1 mouse cellular context compared by ENCODE assay signal in the genomic region with DNA sequence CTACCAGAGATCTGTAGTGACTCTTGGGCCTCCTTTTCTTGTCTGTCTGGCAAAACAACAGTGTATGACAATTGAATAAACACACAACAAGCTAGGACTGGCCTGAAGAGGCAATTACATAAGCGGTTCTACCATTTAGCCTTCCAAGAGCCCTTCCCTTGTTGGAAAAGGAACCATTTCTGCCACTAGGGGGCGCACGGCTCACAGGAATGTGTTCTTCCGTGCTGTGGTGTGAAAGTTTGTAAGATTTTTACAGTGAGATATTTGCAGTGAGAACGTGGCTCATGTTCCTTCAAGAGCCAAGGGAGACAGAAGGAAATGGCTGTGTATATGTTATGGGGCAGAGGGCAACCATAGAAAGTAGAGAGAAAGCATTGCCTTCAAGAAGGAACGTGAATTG.
A peak's percentile ranks its signal among the peaks of the same experiment; 100 is the strongest.
TF ChIP-seq lines count a peak whose summit lies in the region.

No protein-coding gene starts in this region.

TF ChIP-seq in MEL, 35 proteins besides CTCF, POLR2A, EP300 and RAD21 (continued from another document):
- TF ChIP-seq NRF1 (IDR thresholded peaks at IDR 0.05; ENCODE audit: insufficient read depth, low read depth, low read length, poor library complexity, severe bottlenecking), result no peak
- TF ChIP-seq TBP (IDR thresholded peaks at IDR 0.05; ENCODE audit: low read depth, low read length), result no peak
- no peak; the same call in 1 of the 2 replicates for TF ChIP-seq SIN3A (IDR thresholded peaks at IDR 0.05; ENCODE audit: low read length)
- TF ChIP-seq GATA1 (IDR thresholded peaks at IDR 0.05; ENCODE audit: low read depth, low read length), result no peak
- no peak for TF ChIP-seq CHD1 (IDR thresholded peaks at IDR 0.05; ENCODE audit: low read depth, low read length)
- TF ChIP-seq ETS1 (IDR thresholded peaks at IDR 0.05; ENCODE audit: low read depth, low read length), result no peak
- TF ChIP-seq MAFK (IDR thresholded peaks at IDR 0.05; ENCODE audit: borderline replicate concordance, low read depth, low read length), result no peak
- peak; percentile 78 for TF ChIP-seq ZC3H11A (IDR thresholded peaks at IDR 0.05; ENCODE audit: low read depth, low read length)
